7 mouse cellular contexts compared by ENCODE assay signal in the genomic region with DNA sequence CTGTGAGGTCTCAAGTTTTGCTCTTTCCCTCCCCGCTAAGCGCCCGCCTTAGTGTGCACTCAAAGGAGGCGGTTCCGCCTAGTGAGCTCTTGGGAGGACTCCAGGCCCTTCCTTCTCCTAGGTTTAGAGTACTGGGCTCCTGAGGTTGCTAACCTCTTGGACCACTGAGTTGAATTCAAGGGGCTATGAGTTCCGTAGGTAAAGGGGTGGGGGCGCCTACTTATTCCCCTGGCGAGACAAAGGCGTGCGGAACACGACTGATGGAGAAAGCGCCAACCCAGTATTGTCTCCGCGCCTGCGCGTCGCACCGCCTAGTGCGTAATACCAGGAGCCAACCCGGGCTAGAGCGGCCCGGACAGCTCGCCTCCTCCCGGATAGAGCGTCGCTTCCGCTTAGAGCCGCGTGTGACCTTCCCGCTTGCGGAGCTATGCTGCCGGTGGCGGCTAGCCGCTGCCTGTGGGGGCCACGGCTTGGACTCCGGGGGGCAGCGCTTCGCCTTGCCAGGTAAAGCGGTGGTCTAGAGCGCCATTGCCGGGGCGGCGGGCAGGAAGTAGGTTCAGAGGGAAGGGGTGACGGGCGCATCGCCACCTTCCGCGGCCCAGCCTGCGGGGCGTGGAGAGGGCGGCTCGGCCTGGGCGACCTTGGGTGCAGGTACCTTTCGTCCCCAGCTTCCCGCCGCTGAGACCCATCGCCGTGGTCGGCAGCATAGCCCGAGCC. TPM values are rescaled to one million over a fixed set of nuclear protein-coding genes. Genes with fewer than 3 reads are reported as not detected.
DNase-seq lines count a peak whose midpoint lies in the region; ATAC-seq lines count a peak whose summit lies in the region.

A gene (plus strand): TSS at position 349 of the 717 bp plus-strand sequence.

- peak; percentile 92 for ATAC-seq in embryonic facial prominence, embryonic 11.5 days (replicated peaks; ENCODE audit: insufficient number of reproducible peaks, low FRiP score, low TSS enrichment, low read depth)
- peak; percentile 87 for ATAC-seq in limb, embryonic 11.5 days (ENCODE audit: insufficient number of reproducible peaks, low FRiP score, low TSS enrichment, low read depth)
- ATAC-seq in midbrain, embryonic 14.5 days (ENCODE audit: low FRiP score, low TSS enrichment): peak; percentile 95

- peaks cover 21% of the 10 kb centered on the region for H3K36me3 ChIP-seq in embryonic facial prominence, embryonic 11.5 days (replicated peaks; ENCODE audit: control insufficient read depth, insufficient read depth, low read depth, low read length)
- H3K36me3 ChIP-seq in limb, embryonic 11.5 days (ENCODE audit: control insufficient read depth, insufficient read depth, low read length): peaks cover 31% of the 10 kb centered on the region
- H3K36me3 ChIP-seq in midbrain, embryonic 14.5 days (ENCODE audit: control insufficient read depth, insufficient read depth, low read length): peaks cover 71% of the 10 kb centered on the region

- 0 out of 2 replicates have a peak, but pooled peaks cover 4% of the 10 kb centered on the region for H3K4me1 ChIP-seq in embryonic facial prominence, embryonic 11.5 days (ENCODE audit: control insufficient read depth, insufficient read depth, low read length)
- peaks cover 10% of the 10 kb centered on the region for H3K4me1 ChIP-seq in limb, embryonic 11.5 days (ENCODE audit: control insufficient read depth, insufficient read depth, low read length)
- peaks cover 17% of the 10 kb centered on the region for H3K4me1 ChIP-seq in midbrain, embryonic 14.5 days (ENCODE audit: control insufficient read depth, insufficient read depth, low read length)

- no peaks in the 10 kb centered on the region for H3K9me3 ChIP-seq in embryonic facial prominence, embryonic 11.5 days (replicated peaks; ENCODE audit: control insufficient read depth, low read length)
- H3K9me3 ChIP-seq in limb, embryonic 11.5 days (ENCODE audit: control insufficient read depth, low read length): no peaks in the 10 kb centered on the region
- H3K9me3 ChIP-seq in midbrain, embryonic 14.5 days (ENCODE audit: control insufficient read depth, low read length): no peaks in the 10 kb centered on the region

- peak within 1 kb of the TSS; percentile 85 for H3K4me3 ChIP-seq in embryonic facial prominence, embryonic 11.5 days (ENCODE audit: low read depth, low read length)
- H3K4me3 ChIP-seq in limb, embryonic 11.5 days (ENCODE audit: low read depth, low read length): peak within 1 kb of the TSS; percentile 97
- peak within 1 kb of the TSS; percentile 98 for H3K4me3 ChIP-seq in midbrain, embryonic 14.5 days (replicated peaks; ENCODE audit: low read depth, low read length)

- H3K4me2 ChIP-seq in embryonic facial prominence, embryonic 11.5 days (ENCODE audit: low read depth, low read length): peak within 1 kb of the TSS; percentile 76
- peak within 1 kb of the TSS; percentile 93 for H3K4me2 ChIP-seq in limb, embryonic 11.5 days (ENCODE audit: low read depth, severe bottlenecking)
- H3K4me2 ChIP-seq in midbrain, embryonic 14.5 days (ENCODE audit: low read length): peak within 1 kb of the TSS; percentile 92

- peak within 1 kb of the TSS; percentile 71 for H3K9ac ChIP-seq in embryonic facial prominence, embryonic 11.5 days (replicated peaks; ENCODE audit: low read length)
- peak within 1 kb of the TSS; percentile 94 for H3K9ac ChIP-seq in limb, embryonic 11.5 days (ENCODE audit: low read length)
- H3K9ac ChIP-seq in midbrain, embryonic 14.5 days (replicated peaks; ENCODE audit: low read length): peak within 1 kb of the TSS; percentile 84

- DNase-seq in adrenal gland, postnatal 14 days: peak; percentile 94
- DNase-seq in embryonic facial prominence, embryonic 11.5 days (ENCODE audit: low spot score): peak; percentile 98
- DNase-seq in heart, adult 11 months: peak; percentile 99
- peak; percentile 91 for DNase-seq in kidney, adult 18-20 months
- peak; percentile 93 for DNase-seq in limb, embryonic 11.5 days (ENCODE audit: low spot score)
- DNase-seq in midbrain, embryonic 14.5 days: peak; percentile 99
- DNase-seq in spleen, adult 18-20 months: peak; percentile 76 to 82

- WGBS in embryonic facial prominence, embryonic 11.5 days: under 1% methylated on average over 60 of the region's 60 CpGs
- under 1% methylated on average over 60 of the region's 60 CpGs for WGBS in limb, embryonic 11.5 days
- under 1% methylated on average over 60 of the region's 60 CpGs for WGBS in midbrain, embryonic 14.5 days

- H3K27ac ChIP-seq in embryonic facial prominence, embryonic 11.5 days (replicated peaks; ENCODE audit: low read depth, low read length): peak within 1 kb of the TSS; percentile 65
- peak within 1 kb of the TSS; percentile 60 for H3K27ac ChIP-seq in limb, embryonic 11.5 days (replicated peaks; ENCODE audit: low read depth, low read length)
- peak within 1 kb of the TSS; percentile 92 for H3K27ac ChIP-seq in midbrain, embryonic 14.5 days (replicated peaks; ENCODE audit: low read depth, low read length)

- no peaks in the 10 kb centered on the region for H3K27me3 ChIP-seq in embryonic facial prominence, embryonic 11.5 days (ENCODE audit: control insufficient read depth, insufficient read depth, low read length)
- H3K27me3 ChIP-seq in limb, embryonic 11.5 days (ENCODE audit: control insufficient read depth, insufficient read depth, low read length): no peaks in the 10 kb centered on the region
- no peaks in the 10 kb centered on the region for H3K27me3 ChIP-seq in midbrain, embryonic 14.5 days (ENCODE audit: control insufficient read depth, insufficient read depth, low read length)

RNA-seq across cellular contexts. Expression of the gene that starts here (rescaled TPM):
- total RNA-seq in adrenal gland, postnatal 14 days (2021): 161 TPM in 2 replicates
- 161 and 162 TPM in 2 replicates for polyA plus RNA-seq in embryonic facial prominence, embryonic 11.5 days (2014; fragmentation: Nextera tagmentation; extraction: Ambion mirVana)
- polyA plus RNA-seq in limb, embryonic 11.5 days (2014; fragmentation: Nextera tagmentation; extraction: Ambion mirVana): 166 and 177 TPM in 2 replicates
- polyA plus RNA-seq in midbrain, embryonic 14.5 days (2014; fragmentation: Nextera tagmentation; extraction: Ambion mirVana): 113 and 151 TPM in 2 replicates

Comparison
In these comparisons a context has a peak if more than half of its experiments do, and no peak if none do; other contexts are left out.
1. Peak in every context shown above with its lines: DNase-seq, ATAC-seq, H3K4me3 ChIP-seq and H3K27ac ChIP-seq.